8 mouse cellular contexts compared by ENCODE assay signal in genomic region chr2:155276195-155276594, GRCm38 (mm10). TPM values are rescaled to one million over a fixed set of nuclear protein-coding genes. Genes with fewer than 3 reads are reported as not detected.
DNase-seq lines count a peak whose midpoint lies in the region; ATAC-seq lines count a peak whose summit lies in the region.

Map1lc3a (plus strand) TSS chr2:155276297.

- peak; percentile 90 for ATAC-seq in forebrain, embryonic 11.5 days (replicated peaks; ENCODE audit: low FRiP score)
- ATAC-seq in heart, embryonic 16.5 days (replicated peaks; ENCODE audit: extremely low read depth, insufficient read depth, low FRiP score) = peak; percentile 90
- peak; percentile 85 for ATAC-seq in liver, embryonic 15.5 days (ENCODE audit: insufficient read depth)
- peak; percentile 92 for ATAC-seq in neural tube, embryonic 12.5 days (ENCODE audit: low FRiP score, low read depth)

- 0 out of 2 replicates have a peak within 1 kb of the TSS, but pooled peaks have one; percentile 25 for H3K27ac ChIP-seq in forebrain, embryonic 11.5 days (ENCODE audit: low read depth, low read length)
- peak within 1 kb of the TSS; percentile 88 for H3K27ac ChIP-seq in heart, embryonic 16.5 days (ENCODE audit: low read length)
- H3K27ac ChIP-seq in liver, embryonic 15.5 days (replicated peaks) = peak within 1 kb of the TSS; percentile 71
- peak within 1 kb of the TSS; percentile 53; the same call in 1 of the 2 replicates for H3K27ac ChIP-seq in neural tube, embryonic 12.5 days

- H3K9ac ChIP-seq in forebrain, embryonic 11.5 days (ENCODE audit: low read length) = peak within 1 kb of the TSS; percentile 84
- peak within 1 kb of the TSS; percentile 91 for H3K9ac ChIP-seq in heart, embryonic 16.5 days (ENCODE audit: low read length)
- peak within 1 kb of the TSS; percentile 77 for H3K9ac ChIP-seq in liver, embryonic 15.5 days
- peak within 1 kb of the TSS; percentile 87 for H3K9ac ChIP-seq in neural tube, embryonic 12.5 days

- H3K4me1 ChIP-seq in forebrain, embryonic 11.5 days (replicated peaks; ENCODE audit: control insufficient read depth, insufficient read depth, low read length) = 0 out of 2 replicates have a peak, but pooled peaks cover 7% of the 10 kb centered on the region
- peaks cover 19% of the 10 kb centered on the region for H3K4me1 ChIP-seq in heart, embryonic 16.5 days (ENCODE audit: control insufficient read depth, insufficient read depth, low read length)
- H3K4me1 ChIP-seq in liver, embryonic 15.5 days (replicated peaks) = peaks cover 21% of the 10 kb centered on the region
- H3K4me1 ChIP-seq in neural tube, embryonic 12.5 days = peaks cover 15% of the 10 kb centered on the region

- H3K4me2 ChIP-seq in forebrain, embryonic 11.5 days (ENCODE audit: low read depth, low read length, severe bottlenecking) = peak within 1 kb of the TSS; percentile 77
- H3K4me2 ChIP-seq in heart, embryonic 16.5 days (ENCODE audit: low read depth, low read length) = peak within 1 kb of the TSS; percentile 68
- peak within 1 kb of the TSS; percentile 96 for H3K4me2 ChIP-seq in liver, embryonic 15.5 days
- H3K4me2 ChIP-seq in neural tube, embryonic 12.5 days (replicated peaks) = peak within 1 kb of the TSS; percentile 84

- H3K27me3 ChIP-seq in forebrain, embryonic 11.5 days (ENCODE audit: control insufficient read depth, insufficient read depth, low read length) = no peaks in the 10 kb centered on the region
- no peaks in the 10 kb centered on the region for H3K27me3 ChIP-seq in heart, embryonic 16.5 days (ENCODE audit: control insufficient read depth, insufficient read depth, low read length)
- no peaks in the 10 kb centered on the region for H3K27me3 ChIP-seq in liver, embryonic 15.5 days
- H3K27me3 ChIP-seq in neural tube, embryonic 12.5 days (replicated peaks) = no peaks in the 10 kb centered on the region

- peak within 1 kb of the TSS; percentile 87 for H3K4me3 ChIP-seq in forebrain, embryonic 11.5 days (ENCODE audit: low read depth, low read length)
- H3K4me3 ChIP-seq in heart, embryonic 16.5 days (ENCODE audit: low read length) = peak within 1 kb of the TSS; percentile 76
- H3K4me3 ChIP-seq in liver, embryonic 15.5 days (replicated peaks) = peak within 1 kb of the TSS; percentile 88
- peak within 1 kb of the TSS; percentile 87 for H3K4me3 ChIP-seq in neural tube, embryonic 12.5 days

- H3K36me3 ChIP-seq in forebrain, embryonic 11.5 days (ENCODE audit: control insufficient read depth, insufficient read depth, low read length) = no peaks in the 10 kb centered on the region; the same call in 1 of the 2 replicates
- 0 out of 2 replicates have a peak, but pooled peaks cover 2% of the 10 kb centered on the region for H3K36me3 ChIP-seq in heart, embryonic 16.5 days (ENCODE audit: control insufficient read depth, insufficient read depth)
- H3K36me3 ChIP-seq in liver, embryonic 15.5 days (replicated peaks) = peaks cover 7% of the 10 kb centered on the region; the same call in 1 of the 2 replicates
- H3K36me3 ChIP-seq in neural tube, embryonic 12.5 days = peaks cover 9% of the 10 kb centered on the region

- no peaks in the 10 kb centered on the region for H3K9me3 ChIP-seq in forebrain, embryonic 11.5 days (ENCODE audit: control insufficient read depth, low read length)
- H3K9me3 ChIP-seq in heart, embryonic 16.5 days (replicated peaks; ENCODE audit: control insufficient read depth, low read length) = no peaks in the 10 kb centered on the region
- H3K9me3 ChIP-seq in liver, embryonic 15.5 days (replicated peaks) = no peaks in the 10 kb centered on the region
- no peaks in the 10 kb centered on the region for H3K9me3 ChIP-seq in neural tube, embryonic 12.5 days

- 3% methylated on average over 43 of the region's 47 CpGs for WGBS in forebrain, embryonic 11.5 days
- WGBS in heart, embryonic 16.5 days = 2% methylated on average over 45 of the region's 47 CpGs
- WGBS in liver, embryonic 15.5 days (ENCODE audit: insufficient replicate concordance) = 1% methylated on average over 47 of the region's 47 CpGs
- 1% methylated on average over 47 of the region's 47 CpGs for WGBS in neural tube, embryonic 12.5 days

- DNase-seq in CD8-positive naive resting alpha-beta T cell, adult 2 months (ENCODE audit: low read depth in 2 of 2, low spot score in 2 of 2) = peak; percentile 99
- peak; percentile 92 for DNase-seq in c-Kit-positive CD71-negative TER-119-negative erythroid progenitor cells, embryonic 14.5 days (ENCODE audit: low read depth)
- peak; percentile 97 for DNase-seq in forebrain, embryonic 11.5 days (ENCODE audit: low spot score)
- DNase-seq in kidney, postnatal 36 days = peak; percentile 98
- DNase-seq in telencephalon, adult 2 months (ENCODE audit: low read depth, low spot score) = peak; percentile 92

RNA-seq across cellular contexts. Expression of gene Map1lc3a, which starts in this region (rescaled TPM):
- polyA plus RNA-seq in forebrain, embryonic 11.5 days (2014; fragmentation: Nextera tagmentation; extraction: Ambion mirVana) = 129 and 148 TPM in 2 replicates
- polyA plus RNA-seq in heart, embryonic 16.5 days (2015; fragmentation: Nextera tagmentation; extraction: Ambion mirVana) = 427 and 460 TPM in 2 replicates
- polyA plus RNA-seq in liver, embryonic 15.5 days (2015; fragmentation: Nextera tagmentation; extraction: Ambion mirVana) = 22.2 and 27.7 TPM in 2 replicates
- 275 and 301 TPM in 2 replicates for polyA plus RNA-seq in neural tube, embryonic 12.5 days (2016; fragmentation: Nextera tagmentation; extraction: Ambion mirVana)

Comparison
In these comparisons a context has a peak if more than half of its experiments do, and no peak if none do; other contexts are left out.
1. Peak in every context shown above with its lines: DNase-seq, ATAC-seq, H3K4me3 ChIP-seq and H3K27ac ChIP-seq.
2. H3K27ac ChIP-seq: peak in every context shown above with its lines; median percentile 88 in heart, embryonic 16.5 days; 71 in liver, embryonic 15.5 days; 53 in neural tube, embryonic 12.5 days; 25 in forebrain, embryonic 11.5 days.